Mouse (Mus musculus): ENCODE measurements around the gene Spocd1. TPM values are rescaled to one million over a fixed set of nuclear protein-coding genes. Genes with fewer than 3 reads are reported as not detected.
"Not testable (repeated sequence)": the region's sequence is repeated elsewhere in the genome, so short reads cannot be mapped to it uniquely, and the experiment has no call there.

The Spocd1 gene
- not detected in 2 replicates for polyA plus RNA-seq (2015; fragmentation: Nextera tagmentation; extraction: Ambion mirVana)

DNA sequence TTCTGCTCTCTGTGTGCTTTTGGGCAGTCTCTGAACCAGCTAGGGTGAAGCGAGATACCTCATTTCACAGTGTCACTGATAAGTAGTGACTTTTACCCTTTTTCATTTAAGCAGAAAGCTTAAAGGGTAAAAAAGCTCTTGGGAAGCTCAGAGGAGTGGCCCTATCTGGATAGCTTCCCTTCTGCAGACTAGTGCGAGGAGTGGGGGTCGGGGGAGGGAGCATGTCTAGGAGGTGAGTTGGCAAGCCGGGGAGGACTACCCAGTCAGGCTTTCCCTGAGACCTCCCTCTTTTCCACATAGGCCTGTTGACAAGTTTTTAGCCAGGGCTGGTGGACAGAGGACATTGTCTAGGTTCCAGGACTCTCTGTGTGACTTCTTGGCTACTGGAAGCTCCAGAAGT is at the start of gene Spocd1:
Spocd1 (plus strand) TSS at position 301 of the 400 bp plus-strand sequence.
- Histone ChIP-seq H3K36me3 (ENCODE audit: poor library complexity, severe bottlenecking) (no peaks in the 10 kb centered on the region), H3K9ac (0 out of 2 replicates have a peak within 1 kb of the TSS, but pooled peaks have one; percentile 12), H3K9me3 (replicated peaks) (0 out of 2 replicates have a peak, but pooled peaks cover 5% of the 10 kb centered on the region), H3K27ac (no peak within 1 kb of the TSS), H3K4me2 (peak within 1 kb of the TSS; percentile 55), H3K4me1 (peaks cover 10% of the 10 kb centered on the region; the same call in 1 of the 2 replicates), H3K27me3 (peaks cover 4% of the 10 kb centered on the region; the same call in 1 of the 2 replicates), H3K4me3 (no peak within 1 kb of the TSS; the same call in 1 of the 2 replicates)
- 41% methylated on average over 4 of the region's 4 CpGs for WGBS
- no peak for ATAC-seq

DNA sequence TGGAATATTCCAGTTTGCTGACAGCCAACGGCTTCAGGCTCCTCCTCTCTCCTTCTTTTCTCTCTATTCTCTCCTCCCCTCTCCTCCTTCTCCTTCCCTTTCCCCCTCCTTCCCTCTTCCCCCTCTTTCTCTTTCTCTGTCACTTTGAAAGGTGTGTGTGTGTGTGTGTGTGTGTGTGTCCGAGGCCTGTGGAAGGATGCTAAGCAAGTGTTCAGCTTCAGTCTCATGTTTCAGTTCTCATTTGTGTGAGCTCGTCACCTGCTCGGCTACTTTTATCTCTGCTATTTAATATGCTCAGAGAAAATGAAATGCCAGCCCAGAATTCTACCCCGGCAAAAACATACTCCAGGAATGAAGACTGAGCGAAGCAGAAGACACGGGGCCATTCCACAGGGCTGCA is 48.4 kb upstream of the Spocd1 start:
- Histone ChIP-seq H3K9me3 (replicated peaks) (no peaks in the 10 kb centered on the region), H3K4me2 (no peak overlapping the region), H3K36me3 (ENCODE audit: poor library complexity, severe bottlenecking) (no peaks in the 10 kb centered on the region), H3K27ac (no peak overlapping the region), H3K4me1 (peaks cover 22% of the 10 kb centered on the region), H3K9ac (no peak overlapping the region), H3K4me3 (no peak overlapping the region), H3K27me3 (no peaks in the 10 kb centered on the region)
- WGBS: 84% methylated on average over 7 of the region's 7 CpGs
- ATAC-seq: no peak

DNA sequence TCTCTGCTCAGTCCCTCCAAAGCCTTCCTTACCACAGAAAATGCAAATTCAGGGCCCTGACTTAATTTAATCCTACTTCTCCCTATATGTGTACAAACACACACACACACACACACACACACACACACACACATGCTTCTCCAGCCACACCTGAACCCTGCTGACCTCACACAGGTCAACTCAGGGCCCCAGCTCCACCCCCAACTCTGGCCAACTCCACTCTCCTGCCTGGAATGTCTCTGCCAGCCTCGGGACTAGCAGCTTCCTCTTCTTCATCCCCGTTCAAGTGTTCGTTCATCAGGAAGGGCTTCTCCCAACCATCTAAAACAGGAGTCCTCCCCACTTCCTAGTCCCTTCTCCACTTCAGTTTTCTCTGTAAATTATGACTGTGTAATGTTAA is 47.4 kb upstream of the Spocd1 start:
- 34% methylated on average over 3 of the region's 3 CpGs for WGBS
- ATAC-seq: no peak
- peaks cover 20% of the 10 kb centered on the region for H3K4me1 ChIP-seq
- H3K36me3 ChIP-seq (ENCODE audit: poor library complexity, severe bottlenecking): no peaks in the 10 kb centered on the region
- no peaks in the 10 kb centered on the region for H3K27me3 ChIP-seq
- no peaks in the 10 kb centered on the region for H3K9me3 ChIP-seq (replicated peaks)
- no peak overlapping the region for H3K27ac ChIP-seq
- no peak overlapping the region for H3K4me2 ChIP-seq
- H3K9ac ChIP-seq: no peak overlapping the region
- H3K4me3 ChIP-seq: no peak overlapping the region

DNA sequence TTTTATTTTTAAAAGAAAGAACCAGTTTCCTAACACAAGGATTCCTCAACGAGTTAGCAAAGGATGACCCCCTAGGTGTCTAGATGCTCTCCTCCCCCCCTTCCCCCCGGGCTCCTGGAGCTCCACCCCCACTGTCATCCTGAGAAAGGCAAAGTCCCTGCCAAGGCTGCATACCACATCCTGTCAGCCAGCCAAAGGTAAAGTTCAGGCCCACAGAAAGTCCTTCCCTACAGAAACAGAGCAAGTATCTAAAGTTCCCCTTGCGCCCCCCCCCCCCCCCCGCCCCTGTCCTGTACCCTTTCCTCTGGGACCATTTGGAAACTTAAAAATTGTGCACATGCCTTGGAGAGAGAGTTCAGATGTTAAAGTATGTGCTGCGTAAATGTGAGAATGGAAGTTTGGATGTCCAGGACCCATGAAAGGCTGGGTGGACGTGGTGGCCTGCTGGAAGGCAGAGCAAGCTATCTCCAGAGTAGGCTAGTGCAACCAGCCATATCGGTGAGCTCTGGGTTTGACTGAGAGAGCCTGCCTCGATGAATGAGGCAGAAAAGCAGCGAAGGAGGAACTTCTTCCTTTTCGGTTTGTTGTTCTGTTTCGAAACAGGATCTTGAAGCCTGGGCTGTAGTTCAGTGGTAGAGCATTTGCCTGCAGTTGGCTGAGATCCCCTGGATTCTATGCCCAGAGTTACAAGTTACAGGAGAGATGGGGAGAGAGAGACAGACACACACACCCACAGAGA is 46.3 kb upstream of the Spocd1 start:
- no peak overlapping the region for H3K9ac ChIP-seq

DNA sequence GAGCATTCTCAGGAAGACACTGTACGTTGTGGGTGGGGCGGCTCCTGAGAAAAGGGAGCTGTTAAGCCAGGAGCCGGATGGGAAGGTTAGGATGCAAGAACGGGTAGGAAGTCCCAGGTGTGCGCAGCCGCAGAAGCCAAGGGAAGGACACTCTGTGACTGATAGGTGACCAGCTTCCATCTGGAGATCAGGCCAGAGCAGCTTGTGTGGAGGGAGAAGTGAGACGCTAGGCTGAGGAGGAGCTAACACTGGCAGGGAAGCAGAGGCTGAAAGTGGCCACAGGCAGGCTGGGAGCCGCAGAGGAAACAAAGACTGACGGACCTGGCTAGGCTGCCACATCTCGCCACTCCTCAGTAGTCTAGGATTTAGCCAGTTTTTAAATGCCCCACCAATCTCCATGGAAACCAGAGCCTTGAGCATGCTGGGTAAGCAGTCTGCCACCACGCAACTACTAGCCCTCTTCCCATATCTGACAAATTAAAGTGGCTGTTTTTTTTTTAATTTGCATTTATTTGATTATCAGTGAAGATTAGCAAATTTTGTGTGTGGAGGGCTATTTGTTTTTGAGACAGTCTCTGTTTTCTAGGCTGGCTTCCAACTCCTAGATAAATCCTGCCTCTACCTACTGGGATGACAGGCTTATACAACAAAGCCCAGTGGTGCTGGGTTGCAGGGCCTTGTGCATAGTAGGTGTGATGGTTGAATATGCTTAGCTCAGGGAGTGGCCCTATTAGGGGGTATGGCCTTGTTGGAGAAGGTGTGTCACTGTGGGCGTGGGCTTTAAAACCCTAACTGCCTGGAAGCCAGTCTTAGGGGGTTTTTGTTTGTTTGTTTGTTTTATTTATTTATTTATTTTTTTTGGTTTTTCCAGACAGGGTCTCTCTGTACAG is 44.8 kb upstream of the Spocd1 start:
- 50% methylated on average over 12 of the region's 12 CpGs for WGBS
- no peaks in the 10 kb centered on the region for H3K9me3 ChIP-seq (replicated peaks)
- H3K9ac ChIP-seq: peak overlapping the region; percentile 51
- peak overlapping the region; percentile 35 for H3K4me2 ChIP-seq
- no peak overlapping the region for H3K4me3 ChIP-seq
- ATAC-seq: peak; percentile 50; the same call in 1 of the 2 replicates
- peaks cover 8% of the 10 kb centered on the region; the same call in 1 of the 2 replicates for H3K4me1 ChIP-seq
- no peaks in the 10 kb centered on the region for H3K27me3 ChIP-seq
- H3K27ac ChIP-seq: peak overlapping the region; percentile 4; the same call in 1 of the 2 replicates
- no peaks in the 10 kb centered on the region for H3K36me3 ChIP-seq (ENCODE audit: poor library complexity, severe bottlenecking)

More for the DNA sequence above, 46.3 kb upstream of the Spocd1 start:
- no peak for ATAC-seq
- Histone ChIP-seq H3K27ac (no peak overlapping the region; the same call in 1 of the 2 replicates), H3K36me3 (ENCODE audit: poor library complexity, severe bottlenecking) (no peaks in the 10 kb centered on the region), H3K4me1 (peaks cover 11% of the 10 kb centered on the region), H3K4me3 (no peak overlapping the region), H3K9me3 (replicated peaks) (no peaks in the 10 kb centered on the region), H3K4me2 (no peak overlapping the region), H3K27me3 (no peaks in the 10 kb centered on the region)
- WGBS: 36% methylated on average over 11 of the region's 11 CpGs

DNA sequence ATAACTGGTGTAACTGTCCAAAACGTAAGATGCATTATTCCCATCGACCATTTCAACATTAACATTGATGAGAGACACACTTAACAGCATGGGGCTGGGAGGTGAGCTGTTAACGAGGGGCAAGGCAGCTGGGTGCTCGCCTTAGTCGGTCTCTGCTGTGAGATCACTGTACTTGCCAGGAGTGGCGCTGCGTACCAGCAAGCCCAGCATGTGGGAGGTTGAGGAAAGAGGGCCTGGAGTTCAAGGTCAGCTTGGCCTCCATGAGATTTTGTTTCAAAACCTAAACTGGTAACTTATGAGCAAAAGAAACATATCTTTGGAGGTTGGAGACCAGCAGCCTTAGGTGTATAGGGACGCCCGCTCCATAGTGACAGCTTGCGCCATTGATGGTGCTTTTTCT is 39.4 kb upstream of the Spocd1 start:
- no peak for ATAC-seq
- H3K9ac ChIP-seq: no peak overlapping the region
- H3K4me2 ChIP-seq: no peak overlapping the region
- no peak overlapping the region for H3K27ac ChIP-seq
- WGBS: 70% methylated on average over 10 of the region's 10 CpGs
- no peaks in the 10 kb centered on the region for H3K36me3 ChIP-seq (ENCODE audit: poor library complexity, severe bottlenecking)
- H3K9me3 ChIP-seq (replicated peaks): no peaks in the 10 kb centered on the region
- no peaks in the 10 kb centered on the region for H3K27me3 ChIP-seq
- no peak overlapping the region for H3K4me3 ChIP-seq
- 0 out of 2 replicates have a peak, but pooled peaks cover under 1% of the 10 kb centered on the region for H3K4me1 ChIP-seq

DNA sequence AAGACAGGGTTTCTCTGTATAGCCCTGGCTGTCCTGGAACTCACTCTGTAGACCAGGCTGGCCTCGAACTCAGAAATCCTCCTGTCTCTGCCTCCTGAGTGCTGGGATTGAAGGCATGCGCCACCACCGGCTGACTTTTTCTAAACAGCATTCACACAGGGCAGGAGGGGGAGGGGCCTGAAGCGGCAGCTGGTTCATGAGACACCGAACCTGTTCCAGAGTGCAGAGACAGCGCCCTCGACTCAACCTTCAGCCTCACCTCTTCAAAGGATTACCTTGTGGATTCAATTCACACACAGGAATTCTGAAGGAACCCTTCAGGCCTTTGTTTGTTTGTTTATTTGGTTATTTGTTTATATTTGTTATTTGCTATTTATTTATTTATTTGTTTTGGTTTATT is 39.0 kb upstream of the Spocd1 start:
- WGBS: 82% methylated on average over 7 of the region's 7 CpGs

DNA sequence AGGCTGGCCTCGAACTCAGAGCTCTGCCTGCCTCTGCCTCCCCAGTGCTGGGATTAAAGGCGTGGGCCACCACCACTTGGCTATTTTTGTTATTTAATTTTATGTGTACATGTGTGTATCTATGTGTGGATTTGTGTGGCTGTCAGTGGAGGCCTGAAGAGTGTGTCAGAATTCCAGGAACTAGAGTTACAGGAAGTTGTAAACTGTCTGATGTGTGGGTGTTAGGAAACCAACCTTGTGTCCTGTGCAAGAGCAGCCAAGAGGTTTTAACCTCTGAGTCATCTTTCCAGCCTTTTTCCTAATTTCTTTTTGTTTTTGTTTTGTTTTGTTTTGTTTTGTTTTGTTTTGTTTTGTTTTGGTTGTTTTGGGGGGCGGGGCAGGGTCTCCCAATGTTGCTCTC is 34.2 kb upstream of the Spocd1 start:
- Histone ChIP-seq H3K27me3 (no peaks in the 10 kb centered on the region), H3K9ac (no peak overlapping the region), H3K4me3 (no peak overlapping the region), H3K4me1 (no peaks in the 10 kb centered on the region), H3K9me3 (replicated peaks) (no peaks in the 10 kb centered on the region), H3K27ac (no peak overlapping the region), H3K36me3 (ENCODE audit: poor library complexity, severe bottlenecking) (no peaks in the 10 kb centered on the region), H3K4me2 (no peak overlapping the region)
- WGBS: 95% methylated on average over 3 of the region's 3 CpGs
- no peak for ATAC-seq

More for the DNA sequence above, 39.0 kb upstream of the Spocd1 start:
- Histone ChIP-seq H3K36me3 (ENCODE audit: poor library complexity, severe bottlenecking) (no peaks in the 10 kb centered on the region), H3K4me1 (no peaks in the 10 kb centered on the region), H3K4me2 (no peak overlapping the region), H3K27ac (no peak overlapping the region), H3K4me3 (no peak overlapping the region), H3K9ac (no peak overlapping the region), H3K9me3 (replicated peaks) (no peaks in the 10 kb centered on the region), H3K27me3 (no peaks in the 10 kb centered on the region)
- no peak for ATAC-seq

DNA sequence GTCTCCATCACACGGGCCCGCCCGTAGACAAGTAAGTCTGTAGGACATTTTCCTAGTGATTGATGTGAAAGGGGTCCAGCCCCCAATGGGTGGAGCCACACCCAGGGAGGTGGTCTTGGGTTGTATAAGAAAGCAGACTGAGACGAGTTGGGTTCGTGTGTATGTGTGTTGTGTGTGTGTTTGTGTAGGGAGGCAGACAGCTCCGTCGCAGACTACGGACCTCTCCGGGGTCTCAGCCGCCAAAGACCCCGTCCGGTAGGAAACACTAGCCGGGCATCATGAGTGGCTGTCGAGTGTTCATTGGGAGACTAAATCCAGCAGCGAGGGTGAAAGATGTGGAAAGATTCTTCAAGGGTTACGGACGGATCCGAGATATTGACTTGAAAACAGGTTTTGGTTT is 30.2 kb upstream of the Spocd1 start:
- not testable (repeated sequence) for H3K4me3 ChIP-seq; H3K9me3 ChIP-seq (replicated peaks); H3K36me3 ChIP-seq (ENCODE audit: poor library complexity, severe bottlenecking); H3K4me1 ChIP-seq; ATAC-seq; H3K27me3 ChIP-seq; H3K4me2 ChIP-seq; H3K27ac ChIP-seq; H3K9ac ChIP-seq
- WGBS: 94% methylated on average over 18 of the region's 18 CpGs

DNA sequence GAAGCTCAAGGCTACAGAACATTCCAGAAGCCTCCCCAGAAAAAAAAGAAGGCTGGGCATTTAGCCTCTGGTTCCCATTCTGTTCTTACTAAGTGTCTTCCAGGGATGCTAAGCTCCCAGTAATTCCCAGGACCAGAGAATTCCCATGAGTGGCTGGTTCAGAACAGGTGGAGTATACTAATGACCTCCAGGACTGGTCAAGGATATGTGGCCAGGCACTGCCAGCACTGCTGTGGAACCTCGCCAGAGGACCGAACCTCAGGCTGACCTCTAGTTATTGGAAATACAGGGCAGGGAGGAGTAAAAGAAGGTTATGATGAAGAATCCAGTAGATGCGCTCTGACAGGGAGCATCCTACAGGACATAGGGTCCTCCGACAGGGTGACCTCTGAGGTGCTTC is 26.7 kb upstream of the Spocd1 start:
- H3K4me1 ChIP-seq: no peaks in the 10 kb centered on the region
- no peaks in the 10 kb centered on the region for H3K36me3 ChIP-seq (ENCODE audit: poor library complexity, severe bottlenecking)
- H3K9ac ChIP-seq: no peak overlapping the region
- no peaks in the 10 kb centered on the region for H3K9me3 ChIP-seq (replicated peaks)
- WGBS: 91% methylated on average over 4 of the region's 4 CpGs
- H3K27me3 ChIP-seq: no peaks in the 10 kb centered on the region
- no peak for ATAC-seq
- H3K4me2 ChIP-seq: no peak overlapping the region
- no peak overlapping the region for H3K27ac ChIP-seq
- no peak overlapping the region for H3K4me3 ChIP-seq

DNA sequence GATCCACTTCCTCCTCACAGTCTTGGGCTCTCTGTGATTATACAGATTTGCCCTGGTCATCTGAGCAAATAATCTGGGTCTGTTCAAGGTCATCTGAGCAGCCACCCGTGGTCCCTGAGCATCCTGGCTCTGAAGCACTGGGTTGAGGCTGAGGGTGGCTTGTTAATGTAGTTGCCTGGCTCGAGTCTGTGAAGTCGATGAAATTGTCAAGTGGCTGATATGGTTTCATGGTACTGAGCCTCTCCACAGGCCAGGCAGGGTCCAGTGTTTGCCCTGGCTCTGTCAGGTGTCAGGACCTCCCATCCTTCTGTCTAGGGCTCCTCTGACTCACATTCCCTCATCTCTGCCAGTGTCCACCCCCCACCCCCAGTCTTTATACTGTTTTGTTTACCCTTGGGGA is 25.5 kb upstream of the Spocd1 start:
- 65% methylated on average over 3 of the region's 3 CpGs for WGBS

DNA sequence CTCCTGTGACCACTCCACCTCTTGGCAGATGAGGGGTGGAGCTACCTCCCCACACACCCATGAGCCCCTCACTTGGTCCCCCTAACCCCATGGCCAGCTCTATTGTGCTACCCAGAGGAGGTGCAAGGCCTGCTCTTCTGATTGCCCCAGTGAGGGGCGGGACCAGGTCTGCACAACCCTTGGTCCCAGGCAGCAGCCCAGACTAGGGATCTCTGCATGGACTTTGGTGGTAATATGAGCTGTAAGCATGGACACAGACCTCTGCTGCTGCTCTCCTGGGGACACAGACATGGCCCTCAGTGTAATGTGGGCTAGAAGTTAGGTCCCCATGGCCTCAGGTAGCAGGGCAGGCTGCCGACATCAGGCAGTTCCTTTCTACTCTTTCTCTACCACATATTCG is 24.0 kb upstream of the Spocd1 start:
- 88% methylated on average over 3 of the region's 3 CpGs for WGBS
- Histone ChIP-seq H3K4me2 (no peak overlapping the region), H3K9me3 (replicated peaks) (no peaks in the 10 kb centered on the region), H3K27ac (no peak overlapping the region), H3K9ac (no peak overlapping the region), H3K4me3 (no peak overlapping the region), H3K27me3 (no peaks in the 10 kb centered on the region), H3K4me1 (no peaks in the 10 kb centered on the region), H3K36me3 (ENCODE audit: poor library complexity, severe bottlenecking) (no peaks in the 10 kb centered on the region)
- ATAC-seq: no peak

More for the DNA sequence above, 25.5 kb upstream of the Spocd1 start:
- Histone ChIP-seq H3K4me2 (no peak overlapping the region), H3K27ac (no peak overlapping the region), H3K4me1 (no peaks in the 10 kb centered on the region), H3K27me3 (no peaks in the 10 kb centered on the region), H3K4me3 (no peak overlapping the region), H3K9me3 (replicated peaks) (no peaks in the 10 kb centered on the region), H3K36me3 (ENCODE audit: poor library complexity, severe bottlenecking) (no peaks in the 10 kb centered on the region), H3K9ac (no peak overlapping the region)
- ATAC-seq: no peak

Measured in forebrain, embryonic 13.5 days (tissue).